ENCODE assay signal across 8 mouse cellular contexts in the genomic region with DNA sequence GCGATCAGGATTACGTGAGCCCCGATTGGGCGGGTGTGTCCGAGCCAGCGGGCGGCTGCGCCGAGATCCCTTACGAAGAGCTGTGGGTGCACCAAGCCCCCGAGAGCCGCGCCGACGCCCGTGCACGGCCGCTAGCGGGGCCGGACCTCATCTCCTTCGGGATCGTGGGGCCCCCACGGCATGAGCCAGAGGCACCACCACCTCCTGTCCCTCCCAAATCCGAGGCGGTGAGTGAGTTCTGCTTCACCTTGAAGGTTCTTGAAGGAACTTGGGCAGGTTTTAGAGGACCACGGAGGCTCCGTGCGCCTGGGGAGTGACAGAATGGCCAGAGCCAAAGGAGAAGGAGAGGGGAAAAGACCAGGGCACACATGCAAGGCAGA. TPM values are rescaled to one million over a fixed set of nuclear protein-coding genes. Genes with fewer than 3 reads are reported as not detected.
A peak's percentile ranks its signal among the peaks of the same experiment; 100 is the strongest.
DNase-seq lines count a peak whose midpoint lies in the region; ATAC-seq and TF ChIP-seq lines count a peak whose summit lies in the region.

No protein-coding gene starts in this region.

- 0 out of 2 replicates have a peak, but pooled peaks cover under 1% of the 10 kb centered on the region for H3K4me1 ChIP-seq in kidney, adult 2 months (ENCODE audit: control insufficient read depth, insufficient read depth, low read length)
- no peaks in the 10 kb centered on the region for H3K4me1 ChIP-seq in brown adipose tissue, adult 24 weeks (ENCODE audit: control insufficient read depth, insufficient read depth, insufficient read length, low read length)
- peaks cover 38% of the 10 kb centered on the region for H3K4me1 ChIP-seq in hindbrain, embryonic 12.5 days
- peaks cover 37% of the 10 kb centered on the region for H3K4me1 ChIP-seq in midbrain, embryonic 12.5 days

- ATAC-seq in hindbrain, embryonic 12.5 days (ENCODE audit: low FRiP score) = no peak; the same call in 1 of the 2 replicates
- no peak for ATAC-seq in midbrain, embryonic 12.5 days (ENCODE audit: low FRiP score, low read depth)

- WGBS in kidney, adult 2 months = 2% methylated on average over 28 of the region's 28 CpGs
- WGBS in hindbrain, embryonic 12.5 days = 3% methylated on average over 28 of the region's 28 CpGs
- WGBS in midbrain, embryonic 12.5 days = 3% methylated on average over 28 of the region's 28 CpGs

- H3K36me3 ChIP-seq in kidney, adult 2 months (ENCODE audit: control insufficient read depth, insufficient read depth, low read length) = no peaks in the 10 kb centered on the region
- H3K36me3 ChIP-seq in hindbrain, embryonic 12.5 days = peaks cover 46% of the 10 kb centered on the region
- peaks cover 58% of the 10 kb centered on the region for H3K36me3 ChIP-seq in midbrain, embryonic 12.5 days

- peak overlapping the region; percentile 69 for H3K4me2 ChIP-seq in hindbrain, embryonic 12.5 days (replicated peaks)
- peak overlapping the region; percentile 73 for H3K4me2 ChIP-seq in midbrain, embryonic 12.5 days (replicated peaks)

- TF ChIP-seq CTCF in kidney, adult 2 months (conservative IDR thresholded peaks at IDR 0.05; ENCODE audit: insufficient read depth, insufficient read length, low read depth, low read length) = no peak

- peak overlapping the region; percentile 66 for H3K9ac ChIP-seq in hindbrain, embryonic 12.5 days
- H3K9ac ChIP-seq in midbrain, embryonic 12.5 days (replicated peaks) = peak overlapping the region; percentile 48; the same call in 1 of the 2 replicates

- H3K27ac ChIP-seq in kidney, adult 2 months (ENCODE audit: insufficient read depth, low read depth, low read length) = no peak overlapping the region
- no peak overlapping the region for H3K27ac ChIP-seq in brown adipose tissue, adult 24 weeks (replicated peaks; ENCODE audit: low read depth, low read length)
- no peak overlapping the region for H3K27ac ChIP-seq in hindbrain, embryonic 12.5 days
- H3K27ac ChIP-seq in midbrain, embryonic 12.5 days (replicated peaks) = no peak overlapping the region

- H3K27me3 ChIP-seq in kidney, adult 2 months (replicated peaks; ENCODE audit: control insufficient read depth, insufficient read depth, low read length) = no peaks in the 10 kb centered on the region
- peaks cover 32% of the 10 kb centered on the region for H3K27me3 ChIP-seq in hindbrain, embryonic 12.5 days
- peaks cover 51% of the 10 kb centered on the region for H3K27me3 ChIP-seq in midbrain, embryonic 12.5 days

- no peak for TF ChIP-seq POLR2A in kidney, adult 2 months (IDR thresholded peaks at IDR 0.05; ENCODE audit: low read depth, low read length)

- H3K4me3 ChIP-seq in kidney, adult 2 months (ENCODE audit: insufficient read depth, low read depth, low read length) = peak overlapping the region; percentile 52
- peak overlapping the region; percentile 48 for H3K4me3 ChIP-seq in brown adipose tissue, adult 24 weeks (ENCODE audit: insufficient read depth, low read depth, low read length)
- peak overlapping the region; percentile 44 for H3K4me3 ChIP-seq in hindbrain, embryonic 12.5 days
- peak overlapping the region; percentile 46 for H3K4me3 ChIP-seq in midbrain, embryonic 12.5 days

- DNase-seq in kidney, adult 2 months = no peak
- no peak for DNase-seq in kidney, postnatal 36 days
- DNase-seq in ovary, postnatal 10 days (ENCODE audit: low spot score) = no peak
- DNase-seq in left cerebral cortex, adult 9 months (ENCODE audit: low spot score in 2 of 2) = no peak
- DNase-seq in frontal cortex, postnatal 10 days (ENCODE audit: low spot score in 2 of 2) = no peak

- no peaks in the 10 kb centered on the region for H3K9me3 ChIP-seq in hindbrain, embryonic 12.5 days (replicated peaks)
- H3K9me3 ChIP-seq in midbrain, embryonic 12.5 days = no peaks in the 10 kb centered on the region

RNA-seq across cellular contexts. Expression of a gene that starts 8.9 kb away (rescaled TPM):
- not detected in 2 replicates for polyA plus RNA-seq in kidney, adult 2 months (2012; rRNA removed)
- not detected in 2 replicates for polyA plus RNA-seq in brown adipose tissue, adult 24 weeks (2012; ENCODE audit: insufficient read depth, insufficient read length, missing spikeins)
- polyA plus RNA-seq in hindbrain, embryonic 12.5 days (2016; fragmentation: Nextera tagmentation; extraction: Ambion mirVana) = 4.7 and 6.8 TPM in 2 replicates
- polyA plus RNA-seq in midbrain, embryonic 12.5 days (2016; fragmentation: Nextera tagmentation; extraction: Ambion mirVana) = 7.2 and 7.6 TPM in 2 replicates

RNA-seq across cellular contexts. Expression of a gene that starts 9.8 kb away (rescaled TPM):
- polyA plus RNA-seq in kidney, adult 2 months (2012; rRNA removed) = 0.05 TPM in 1 of 2 replicates, not detected in the other
- polyA plus RNA-seq in brown adipose tissue, adult 24 weeks (2012; ENCODE audit: insufficient read depth, insufficient read length, missing spikeins) = not detected in 2 replicates
- 30.3 and 31.7 TPM in 2 replicates for polyA plus RNA-seq in hindbrain, embryonic 12.5 days (2016; fragmentation: Nextera tagmentation; extraction: Ambion mirVana)
- polyA plus RNA-seq in midbrain, embryonic 12.5 days (2016; fragmentation: Nextera tagmentation; extraction: Ambion mirVana) = 24.9 and 26.9 TPM in 2 replicates

RNA-seq across cellular contexts. Expression of a gene that starts 40.2 kb away (rescaled TPM):
- 116 and 122 TPM in 2 replicates for polyA plus RNA-seq in kidney, adult 2 months (2012; rRNA removed)
- polyA plus RNA-seq in brown adipose tissue, adult 24 weeks (2012; ENCODE audit: insufficient read depth, insufficient read length, missing spikeins) = 1,889 and 2,102 TPM in 2 replicates
- polyA plus RNA-seq in hindbrain, embryonic 12.5 days (2016; fragmentation: Nextera tagmentation; extraction: Ambion mirVana) = 106 and 108 TPM in 2 replicates
- polyA plus RNA-seq in midbrain, embryonic 12.5 days (2016; fragmentation: Nextera tagmentation; extraction: Ambion mirVana) = 96.0 and 101 TPM in 2 replicates

RNA-seq across cellular contexts. Expression of a gene that starts 40.3 kb away (rescaled TPM):
- 253 and 280 TPM in 2 replicates for polyA plus RNA-seq in kidney, adult 2 months (2012; rRNA removed)
- 4,023 and 4,386 TPM in 2 replicates for polyA plus RNA-seq in brown adipose tissue, adult 24 weeks (2012; ENCODE audit: insufficient read depth, insufficient read length, missing spikeins)
- polyA plus RNA-seq in hindbrain, embryonic 12.5 days (2016; fragmentation: Nextera tagmentation; extraction: Ambion mirVana) = 84.8 and 87.7 TPM in 2 replicates
- polyA plus RNA-seq in midbrain, embryonic 12.5 days (2016; fragmentation: Nextera tagmentation; extraction: Ambion mirVana) = 78.9 and 81.3 TPM in 2 replicates

RNA-seq across cellular contexts. Expression of a gene that starts 41.3 kb away (rescaled TPM):
- 25.0 and 35.1 TPM in 2 replicates for polyA plus RNA-seq in kidney, adult 2 months (2012; rRNA removed)
- polyA plus RNA-seq in brown adipose tissue, adult 24 weeks (2012; ENCODE audit: insufficient read depth, insufficient read length, missing spikeins) = 5.2 and 8.3 TPM in 2 replicates
- 146 and 164 TPM in 2 replicates for polyA plus RNA-seq in hindbrain, embryonic 12.5 days (2016; fragmentation: Nextera tagmentation; extraction: Ambion mirVana)
- 182 and 188 TPM in 2 replicates for polyA plus RNA-seq in midbrain, embryonic 12.5 days (2016; fragmentation: Nextera tagmentation; extraction: Ambion mirVana)

Comparison
In these comparisons a context has a peak if more than half of its experiments do, and no peak if none do; other contexts are left out.
1. RNA of a gene that starts 9.8 kb away (polyA plus RNA-seq): 30.3 to 31.7 TPM in hindbrain, embryonic 12.5 days and 24.9 to 26.9 TPM in midbrain, embryonic 12.5 days; 0.05 TPM in kidney, adult 2 months and not detected in brown adipose tissue, adult 24 weeks; every median in the first group is over 10 times any median in the second.
2. RNA of a gene that starts 40.2 kb away (polyA plus RNA-seq): 1,889 to 2,102 TPM in brown adipose tissue, adult 24 weeks; 116 to 122 TPM in kidney, adult 2 months, 106 to 108 TPM in hindbrain, embryonic 12.5 days and 96.0 to 101 TPM in midbrain, embryonic 12.5 days; every median in the first group is over 10 times any median in the second.
3. Peak in every context shown above with its lines, with median percentiles within 50 percentile points of each other: H3K4me3 ChIP-seq.